13 mouse cellular contexts compared by ENCODE assay signal in the genomic region with DNA sequence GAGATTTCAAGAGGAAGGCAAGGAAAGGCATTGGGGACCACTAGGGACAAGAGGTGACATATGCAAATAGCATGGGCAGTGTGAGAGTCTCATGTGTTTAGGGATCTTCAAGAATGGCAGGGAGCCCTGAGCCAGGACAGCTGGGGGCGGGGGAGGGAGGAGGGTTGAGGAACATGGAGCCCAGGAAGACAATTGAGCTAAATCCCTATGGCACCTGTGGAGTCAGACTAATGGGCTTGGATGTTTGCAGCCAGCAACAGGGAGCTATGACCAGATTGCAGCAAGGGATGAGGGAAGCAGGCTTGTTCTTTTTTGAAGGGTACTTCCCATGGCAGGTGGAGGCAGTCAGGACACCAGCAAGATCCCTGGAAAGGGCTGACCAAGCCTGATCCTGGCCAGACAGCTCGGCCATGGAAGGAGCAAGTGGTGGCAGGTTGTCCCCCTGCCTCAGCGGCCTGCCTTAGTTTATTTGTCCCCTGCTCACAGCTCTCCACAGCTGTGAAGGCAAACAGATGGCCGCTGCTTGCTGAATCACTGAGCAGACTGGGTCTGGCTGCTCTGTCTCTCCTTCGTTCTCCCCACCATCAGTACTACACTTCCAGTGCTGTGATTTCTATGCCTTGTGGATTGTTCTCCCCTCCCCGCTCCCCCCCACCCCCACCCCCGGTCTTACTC.
DNase-seq lines count a peak whose midpoint lies in the region; ATAC-seq lines count a peak whose summit lies in the region.
"Had no signal": no experiment of that assay in that cellular context is flagged by ENCODE, and none has a peak within 500 bp of the region (broad histone marks: within the 10 kb centered on the region; RNA-seq: fewer than 3 reads in every experiment).

No protein-coding gene starts in this region.

- WGBS in heart, embryonic 13.5 days, result 34% methylated on average over 7 of the region's 7 CpGs
- WGBS in hindbrain, embryonic 15.5 days, result 30% methylated on average over 7 of the region's 7 CpGs
- WGBS in midbrain, embryonic 16.5 days, result 25% methylated on average over 7 of the region's 7 CpGs

- no peak for DNase-seq in heart, postnatal 14 days
- peak; percentile 30 for DNase-seq in embryo, embryonic 10.5 days (ENCODE audit: low spot score)
- DNase-seq in ovary, postnatal 36 days (ENCODE audit: low spot score), result no peak
- DNase-seq in kidney, adult 11 months, result no peak
- no peak for DNase-seq in kidney, adult 8-10 months
- DNase-seq: cerebellum, postnatal 14 days; heart, adult 11 months; kidney, adult 18-20 months had no signal

- H3K9me3 ChIP-seq in heart, embryonic 13.5 days, result no peaks in the 10 kb centered on the region
- H3K9me3 ChIP-seq in hindbrain, embryonic 15.5 days, result no peaks in the 10 kb centered on the region
- H3K9me3 ChIP-seq in midbrain, embryonic 16.5 days (replicated peaks; ENCODE audit: control insufficient read depth, low read length, poor library complexity, severe bottlenecking), result no peaks in the 10 kb centered on the region
- H3K9me3 ChIP-seq: lung, embryonic 15.5 days had no signal

- no peaks in the 10 kb centered on the region for H3K36me3 ChIP-seq in heart, embryonic 13.5 days
- H3K36me3 ChIP-seq in hindbrain, embryonic 15.5 days, result no peaks in the 10 kb centered on the region
- H3K36me3 ChIP-seq in midbrain, embryonic 16.5 days (ENCODE audit: control insufficient read depth, insufficient read depth, low read length), result no peaks in the 10 kb centered on the region
- H3K36me3 ChIP-seq: lung, embryonic 15.5 days had no signal

- H3K27ac ChIP-seq in heart, embryonic 13.5 days (replicated peaks), result no peak overlapping the region
- H3K27ac ChIP-seq in hindbrain, embryonic 15.5 days (replicated peaks), result no peak overlapping the region
- peak overlapping the region; percentile 26 for H3K27ac ChIP-seq in midbrain, embryonic 16.5 days (ENCODE audit: low read length)
- H3K27ac ChIP-seq: lung, embryonic 15.5 days had no signal

- H3K4me2 ChIP-seq in heart, embryonic 13.5 days, result no peak overlapping the region
- no peak overlapping the region for H3K4me2 ChIP-seq in hindbrain, embryonic 15.5 days
- no peak overlapping the region for H3K4me2 ChIP-seq in midbrain, embryonic 16.5 days (ENCODE audit: low read length)
- H3K4me2 ChIP-seq: lung, embryonic 15.5 days had no signal

- ATAC-seq in heart, embryonic 13.5 days (ENCODE audit: extremely low read depth, insufficient number of reproducible peaks, low FRiP score, low TSS enrichment), result no peak
- ATAC-seq in hindbrain, embryonic 15.5 days (ENCODE audit: low FRiP score, low read depth), result peak; percentile 42; the same call in 1 of the 2 replicates
- 0 out of 2 replicates have a peak, but pooled peaks have one; percentile 39 for ATAC-seq in midbrain, embryonic 16.5 days
- ATAC-seq: Patski had no signal

- 0 out of 2 replicates have a peak, but pooled peaks cover 3% of the 10 kb centered on the region for H3K27me3 ChIP-seq in heart, embryonic 13.5 days (replicated peaks)
- H3K27me3 ChIP-seq in hindbrain, embryonic 15.5 days, result no peaks in the 10 kb centered on the region
- H3K27me3 ChIP-seq in midbrain, embryonic 16.5 days (ENCODE audit: control insufficient read depth, insufficient read depth, low read depth, low read length), result no peaks in the 10 kb centered on the region
- H3K27me3 ChIP-seq: lung, embryonic 15.5 days; Patski had no signal

- peaks cover 42% of the 10 kb centered on the region for H3K4me1 ChIP-seq in heart, embryonic 13.5 days
- peaks cover 18% of the 10 kb centered on the region for H3K4me1 ChIP-seq in hindbrain, embryonic 15.5 days (replicated peaks)
- peaks cover 12% of the 10 kb centered on the region for H3K4me1 ChIP-seq in midbrain, embryonic 16.5 days (ENCODE audit: control insufficient read depth, insufficient read depth, low read length)

- intact Hi-C loops in heart, postnatal 14 days (cut with DNase I), result no loop called here

- H3K4me3 ChIP-seq in heart, embryonic 13.5 days, result no peak overlapping the region
- H3K4me3 ChIP-seq in hindbrain, embryonic 15.5 days, result no peak overlapping the region
- no peak overlapping the region for H3K4me3 ChIP-seq in midbrain, embryonic 16.5 days (ENCODE audit: low read depth, low read length)
- H3K4me3 ChIP-seq: lung, embryonic 15.5 days had no signal

- H3K9ac ChIP-seq in heart, embryonic 13.5 days, result 0 out of 2 replicates have a peak overlapping the region, but pooled peaks have one; percentile 10
- no peak overlapping the region for H3K9ac ChIP-seq in hindbrain, embryonic 15.5 days
- no peak overlapping the region for H3K9ac ChIP-seq in midbrain, embryonic 16.5 days (ENCODE audit: low read depth, low read length)
- H3K9ac ChIP-seq: lung, embryonic 15.5 days had no signal
